Mouse (Mus musculus): ENCODE measurements around the gene Sel1l3. TPM values are rescaled to one million over a fixed set of nuclear protein-coding genes. Genes with fewer than 3 reads are reported as not detected.

The Sel1l3 gene
- polyA plus RNA-seq, 1 experiment from 2014 or later: 6.5 TPM

DNA sequence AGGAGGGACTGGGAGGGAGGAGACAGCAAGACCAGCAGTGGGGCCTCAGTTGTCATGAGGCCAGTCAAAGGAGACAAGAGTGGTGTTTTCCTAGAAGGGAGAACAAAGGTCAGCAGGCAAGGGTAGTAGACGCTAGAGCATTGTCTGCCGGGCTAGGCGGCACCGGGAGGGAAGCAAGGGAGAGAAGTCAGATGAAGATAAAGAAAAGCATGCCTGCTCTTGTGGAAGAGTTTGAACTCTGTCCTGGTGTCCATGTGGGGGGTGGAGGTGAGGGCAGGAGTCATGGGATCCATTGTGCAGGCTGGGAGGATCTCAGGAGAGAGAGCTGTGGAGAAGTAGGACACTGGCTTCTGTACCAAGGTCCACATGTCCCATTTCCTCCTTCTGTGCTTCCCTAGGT is 135.3 kb downstream of the Sel1l3 start:
- H3K4me1 ChIP-seq (ENCODE audit: control insufficient read depth, insufficient read depth, low read length): no peaks in the 10 kb centered on the region
- H3K27me3 ChIP-seq (ENCODE audit: control insufficient read depth, insufficient read depth, low read length): no peaks in the 10 kb centered on the region
- no peak overlapping the region for H3K9ac ChIP-seq (replicated peaks; ENCODE audit: low read depth, low read length)
- H3K4me3 ChIP-seq (ENCODE audit: low read depth, low read length): no peak overlapping the region
- H3K27ac ChIP-seq (ENCODE audit: low read depth, low read length): no peak overlapping the region
- H3K36me3 ChIP-seq (ENCODE audit: control insufficient read depth, insufficient read depth, low read length): no peaks in the 10 kb centered on the region
- H3K9me3 ChIP-seq (ENCODE audit: control insufficient read depth, low read length): no peaks in the 10 kb centered on the region
- ATAC-seq (ENCODE audit: low read depth): no peak
- 74% methylated on average over 4 of the region's 4 CpGs for WGBS
- H3K4me2 ChIP-seq (ENCODE audit: low read depth, low read length): no peak overlapping the region

DNA sequence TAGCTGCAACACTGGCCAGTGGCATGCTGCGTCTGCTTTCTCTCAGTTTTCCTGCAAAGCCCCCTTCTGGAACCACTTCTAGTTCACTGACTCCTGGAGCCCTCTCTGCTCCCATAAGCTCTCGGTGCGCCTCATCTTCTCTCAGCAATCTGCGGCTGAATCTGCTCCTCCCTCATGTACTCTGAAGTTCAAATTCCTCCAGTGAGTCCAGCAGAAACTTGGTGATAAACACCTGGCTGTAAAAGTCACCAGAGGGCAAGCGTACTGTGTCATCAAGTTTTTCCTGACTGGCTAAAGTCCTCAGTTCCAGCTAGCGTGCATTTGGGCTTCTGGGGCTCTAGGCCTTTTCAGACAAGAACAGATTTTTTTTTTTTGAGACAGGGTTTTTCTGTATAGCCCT is 139.2 kb downstream of the Sel1l3 start:
- Histone ChIP-seq H3K4me1 (ENCODE audit: control insufficient read depth, insufficient read depth, low read length) (no peaks in the 10 kb centered on the region), H3K27me3 (ENCODE audit: control insufficient read depth, insufficient read depth, low read length) (no peaks in the 10 kb centered on the region), H3K36me3 (ENCODE audit: control insufficient read depth, insufficient read depth, low read length) (no peaks in the 10 kb centered on the region), H3K4me2 (ENCODE audit: low read depth, low read length) (no peak overlapping the region), H3K9ac (replicated peaks; ENCODE audit: low read depth, low read length) (no peak overlapping the region), H3K27ac (ENCODE audit: low read depth, low read length) (no peak overlapping the region), H3K9me3 (ENCODE audit: control insufficient read depth, low read length) (no peaks in the 10 kb centered on the region), H3K4me3 (ENCODE audit: low read depth, low read length) (no peak overlapping the region)
- ATAC-seq (ENCODE audit: low read depth): no peak
- WGBS: 89% methylated on average over 6 of the region's 6 CpGs

GRCm38 (mm10) chr5:53061532-53062130 is 152.1 kb downstream of the Sel1l3 start:
- Histone ChIP-seq H3K4me2 (ENCODE audit: low read depth, low read length) (no peak overlapping the region), H3K36me3 (ENCODE audit: control insufficient read depth, insufficient read depth, low read length) (no peaks in the 10 kb centered on the region), H3K4me3 (ENCODE audit: low read depth, low read length) (no peak overlapping the region), H3K27me3 (ENCODE audit: control insufficient read depth, insufficient read depth, low read length) (no peaks in the 10 kb centered on the region), H3K9me3 (ENCODE audit: control insufficient read depth, low read length) (no peaks in the 10 kb centered on the region), H3K4me1 (ENCODE audit: control insufficient read depth, insufficient read depth, low read length) (no peaks in the 10 kb centered on the region), H3K27ac (ENCODE audit: low read depth, low read length) (no peak overlapping the region), H3K9ac (replicated peaks; ENCODE audit: low read depth, low read length) (no peak overlapping the region)
- no peak for ATAC-seq (ENCODE audit: low read depth)
- WGBS: 92% methylated on average over 9 of the region's 9 CpGs

Other genes starting within 250 kb of the Sel1l3 start
- gene Slc34a2, start 175.8 kb downstream of the Sel1l3 start, polyA plus RNA-seq (2014; fragmentation: Nextera tagmentation; extraction: Ambion mirVana): not detected in 2 replicates
- 84.6 and 93.4 TPM in 2 replicates for gene Smim20, start 53.2 kb upstream of the Sel1l3 start, polyA plus RNA-seq (2014; fragmentation: Nextera tagmentation; extraction: Ambion mirVana)